Mouse (Mus musculus): ENCODE results near the gene Syce2. TPM values are rescaled to one million over a fixed set of nuclear protein-coding genes. Genes with fewer than 3 reads are reported as not detected.

Gene Syce2
- polyA plus RNA-seq, 1 experiment: 2.3 TPM

DNA sequence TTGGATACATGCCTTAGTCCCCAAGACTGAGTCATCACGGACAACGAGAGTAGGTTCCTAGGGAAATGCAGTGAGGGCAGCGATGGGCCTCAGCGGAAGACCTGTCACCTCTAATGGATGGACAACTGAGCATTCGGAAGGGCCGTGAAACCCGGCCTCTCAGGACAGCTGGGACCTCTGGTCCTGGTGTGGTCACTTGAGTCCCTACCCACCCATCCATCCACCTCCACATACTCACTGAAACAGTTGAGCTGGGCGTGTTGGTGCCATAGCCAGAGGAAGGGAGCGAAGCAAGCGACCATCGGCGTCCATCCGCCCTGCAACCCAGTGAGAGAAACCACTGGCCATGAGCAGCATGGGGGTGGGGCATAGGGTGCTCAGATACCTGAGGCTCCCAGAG, 58.7 kb downstream of the Syce2 start:
- no peak overlapping the region for H3K4me3 ChIP-seq
- peaks cover 38% of the 10 kb centered on the region for H3K27me3 ChIP-seq (ENCODE audit: control insufficient read depth, insufficient read depth, insufficient read length)
- H3K4me2 ChIP-seq (ENCODE audit: low read depth): no peak overlapping the region
- no peak for TF ChIP-seq POLR2AphosphoS2 (IDR thresholded peaks at IDR 0.05; ENCODE audit: insufficient read length, low read depth)
- no peak for TF ChIP-seq POLR2A (IDR thresholded peaks at IDR 0.05; ENCODE audit: insufficient read length, low read depth)
- no peak for TF ChIP-seq MYOG (IDR thresholded peaks at IDR 0.05; ENCODE audit: control insufficient read depth in 1 of 3, insufficient read depth in 1 of 3, insufficient read length in 2 of 3, low read depth in 2 of 3)
- TF ChIP-seq REST (IDR thresholded peaks at IDR 0.05; ENCODE audit: insufficient read depth, insufficient read length): no peak
- no peak for TF ChIP-seq MAX (IDR thresholded peaks at IDR 0.05; ENCODE audit: low read depth)
- TF ChIP-seq CEBPB (IDR thresholded peaks at IDR 0.05; ENCODE audit: insufficient read depth, poor library complexity, severe bottlenecking): no peak
- TF ChIP-seq E2F4 (IDR thresholded peaks at IDR 0.05; ENCODE audit: insufficient read depth): no peak
- TF ChIP-seq TCF12 (IDR thresholded peaks at IDR 0.05; ENCODE audit: insufficient read depth, poor library complexity, severe bottlenecking): no peak
- TF ChIP-seq MYOD1 (IDR thresholded peaks at IDR 0.05; ENCODE audit: control insufficient read depth in 1 of 3, insufficient read length in 2 of 3, low read depth in 2 of 3): no peak
- no peak for TF ChIP-seq SRF (IDR thresholded peaks at IDR 0.05; ENCODE audit: control insufficient read depth, insufficient read length, low read depth)
- no peak for TF ChIP-seq USF1 (IDR thresholded peaks at IDR 0.05; ENCODE audit: low read depth)
- H3K79me2 ChIP-seq (ENCODE audit: control insufficient read depth, insufficient read depth): no peaks in the 10 kb centered on the region
- no peak overlapping the region for H3ac ChIP-seq (ENCODE audit: control insufficient read depth, insufficient read length)
- H3K36me3 ChIP-seq (ENCODE audit: control insufficient read depth, insufficient read depth): no peaks in the 10 kb centered on the region

DNA sequence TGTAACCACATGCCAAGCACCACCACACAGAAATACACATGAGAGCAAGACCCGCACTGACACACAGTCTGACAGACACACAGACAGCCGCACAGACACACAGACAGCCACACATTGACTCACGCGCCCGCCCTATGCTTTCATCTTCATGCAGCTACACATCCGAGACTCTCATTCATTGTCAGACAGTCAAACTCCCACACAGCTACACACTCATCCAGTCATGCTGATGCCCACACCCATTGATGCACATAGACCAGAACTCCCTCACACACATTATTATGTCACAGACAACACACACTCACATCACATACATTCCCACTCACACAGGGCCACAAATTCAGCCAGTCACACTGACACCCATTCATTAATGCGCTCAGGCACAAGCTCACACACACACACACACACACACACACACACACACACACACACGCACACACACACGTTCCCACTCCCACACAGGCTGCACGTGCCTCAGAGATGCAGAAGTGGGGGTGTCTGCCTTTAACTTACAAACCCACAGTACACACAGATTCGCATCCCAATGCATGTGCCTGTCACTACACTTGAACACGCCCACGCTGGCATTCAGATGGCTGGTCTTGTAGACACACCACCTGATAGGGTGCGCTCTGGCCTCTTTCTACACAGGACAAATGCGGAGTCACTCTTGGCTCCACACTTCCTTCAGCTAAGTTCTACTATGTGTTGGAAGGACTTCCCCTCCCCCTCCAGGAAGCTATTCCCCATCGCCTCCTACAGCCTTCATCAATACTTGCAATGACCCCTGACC, 62.1 kb downstream of the Syce2 start:
- Histone ChIP-seq H3K36me3 (ENCODE audit: control insufficient read depth, insufficient read depth) (no peaks in the 10 kb centered on the region), H3K79me2 (ENCODE audit: control insufficient read depth, insufficient read depth) (no peaks in the 10 kb centered on the region), H3ac (ENCODE audit: control insufficient read depth, insufficient read length) (no peak overlapping the region), H3K27me3 (ENCODE audit: control insufficient read depth, insufficient read depth, insufficient read length) (peaks cover 63% of the 10 kb centered on the region), H3K4me2 (ENCODE audit: low read depth) (no peak overlapping the region), H3K4me3 (no peak overlapping the region)
- no peak for TF ChIP-seq SRF (IDR thresholded peaks at IDR 0.05; ENCODE audit: control insufficient read depth, insufficient read length, low read depth)
- TF ChIP-seq MYOD1 (IDR thresholded peaks at IDR 0.05; ENCODE audit: control insufficient read depth in 1 of 3, insufficient read length in 2 of 3, low read depth in 2 of 3): no peak
- TF ChIP-seq REST (IDR thresholded peaks at IDR 0.05; ENCODE audit: insufficient read depth, insufficient read length): no peak
- no peak for TF ChIP-seq TCF12 (IDR thresholded peaks at IDR 0.05; ENCODE audit: insufficient read depth, poor library complexity, severe bottlenecking)
- no peak for TF ChIP-seq CEBPB (IDR thresholded peaks at IDR 0.05; ENCODE audit: insufficient read depth, poor library complexity, severe bottlenecking)

DNA sequence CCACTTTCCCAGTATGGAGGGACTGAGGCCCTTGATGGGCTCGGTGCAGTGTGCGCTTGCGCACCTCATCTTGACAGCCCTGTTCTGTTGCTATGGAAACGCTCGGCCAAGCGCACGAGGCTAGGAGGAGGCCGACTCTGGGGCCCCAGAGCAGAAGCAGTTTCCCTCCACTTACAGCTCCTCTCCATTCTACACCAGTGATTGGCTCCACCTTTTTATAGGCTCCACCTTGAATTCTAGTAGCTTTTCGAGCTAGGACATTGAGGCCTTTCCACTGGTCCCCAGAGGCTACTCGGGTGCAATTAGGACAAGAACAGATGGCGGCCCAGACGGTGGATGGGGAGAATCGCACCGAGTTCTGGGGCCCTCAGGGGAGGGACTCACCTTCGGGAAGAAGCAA, 62.9 kb downstream of the Syce2 start:
- H3K79me2 ChIP-seq (ENCODE audit: control insufficient read depth, insufficient read depth): no peaks in the 10 kb centered on the region

DNA sequence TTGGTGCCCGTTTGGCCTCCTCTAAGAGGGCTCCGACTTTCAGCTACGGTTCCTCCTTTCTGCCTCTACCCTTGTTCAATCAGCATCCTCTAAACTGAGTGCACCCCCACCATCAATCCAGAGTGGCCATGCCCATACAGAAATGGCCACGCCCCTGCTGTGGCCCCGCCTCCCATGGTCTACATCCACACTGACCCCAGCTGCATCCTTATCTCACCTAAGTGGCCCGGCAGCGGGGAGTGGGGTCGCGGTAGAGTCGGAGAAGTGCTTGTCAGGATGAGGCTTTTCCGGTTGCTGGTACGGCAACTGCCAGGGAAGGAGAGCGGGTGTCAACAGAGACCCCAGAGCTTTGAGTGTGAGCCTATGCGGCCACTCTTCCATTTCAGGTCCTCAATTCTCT, 63.6 kb downstream of the Syce2 start:
- no peaks in the 10 kb centered on the region for H3K79me2 ChIP-seq (ENCODE audit: control insufficient read depth, insufficient read depth)
- TF ChIP-seq CEBPB (IDR thresholded peaks at IDR 0.05; ENCODE audit: insufficient read depth, poor library complexity, severe bottlenecking) (no peak), POLR2AphosphoS2 (IDR thresholded peaks at IDR 0.05; ENCODE audit: insufficient read length, low read depth) (no peak), USF1 (IDR thresholded peaks at IDR 0.05; ENCODE audit: low read depth) (no peak), MAX (IDR thresholded peaks at IDR 0.05; ENCODE audit: low read depth) (no peak), POLR2A (IDR thresholded peaks at IDR 0.05; ENCODE audit: insufficient read length, low read depth) (no peak), TCF12 (IDR thresholded peaks at IDR 0.05; ENCODE audit: insufficient read depth, poor library complexity, severe bottlenecking) (no peak), SRF (IDR thresholded peaks at IDR 0.05; ENCODE audit: control insufficient read depth, insufficient read length, low read depth) (no peak), MYOD1 (IDR thresholded peaks at IDR 0.05; ENCODE audit: control insufficient read depth in 1 of 3, insufficient read length in 2 of 3, low read depth in 2 of 3) (no peak), TCF3 (IDR thresholded peaks at IDR 0.05; ENCODE audit: insufficient read length, low read depth) (no peak), E2F4 (IDR thresholded peaks at IDR 0.05; ENCODE audit: insufficient read depth) (no peak), MYOG (IDR thresholded peaks at IDR 0.05; ENCODE audit: control insufficient read depth in 1 of 3, insufficient read depth in 1 of 3, insufficient read length in 2 of 3, low read depth in 2 of 3) (no peak), REST (IDR thresholded peaks at IDR 0.05; ENCODE audit: insufficient read depth, insufficient read length) (no peak)
- H3K4me2 ChIP-seq (ENCODE audit: low read depth): no peak overlapping the region
- H3ac ChIP-seq (ENCODE audit: control insufficient read depth, insufficient read length): no peak overlapping the region
- H3K36me3 ChIP-seq (ENCODE audit: control insufficient read depth, insufficient read depth): no peaks in the 10 kb centered on the region
- H3K4me3 ChIP-seq: no peak overlapping the region
- H3K27me3 ChIP-seq (ENCODE audit: control insufficient read depth, insufficient read depth, insufficient read length): peaks cover 53% of the 10 kb centered on the region

More for the DNA sequence above, 62.9 kb downstream of the Syce2 start:
- Histone ChIP-seq H3K4me2 (ENCODE audit: low read depth) (no peak overlapping the region), H3ac (ENCODE audit: control insufficient read depth, insufficient read length) (no peak overlapping the region), H3K4me3 (no peak overlapping the region), H3K36me3 (ENCODE audit: control insufficient read depth, insufficient read depth) (no peaks in the 10 kb centered on the region), H3K27me3 (ENCODE audit: control insufficient read depth, insufficient read depth, insufficient read length) (peaks cover 56% of the 10 kb centered on the region)
- TF ChIP-seq USF1 (IDR thresholded peaks at IDR 0.05; ENCODE audit: low read depth) (no peak), MYOG (IDR thresholded peaks at IDR 0.05; ENCODE audit: control insufficient read depth in 1 of 3, insufficient read depth in 1 of 3, insufficient read length in 2 of 3, low read depth in 2 of 3) (no peak), E2F4 (IDR thresholded peaks at IDR 0.05; ENCODE audit: insufficient read depth) (no peak), REST (IDR thresholded peaks at IDR 0.05; ENCODE audit: insufficient read depth, insufficient read length) (no peak), SRF (IDR thresholded peaks at IDR 0.05; ENCODE audit: control insufficient read depth, insufficient read length, low read depth) (no peak), CEBPB (IDR thresholded peaks at IDR 0.05; ENCODE audit: insufficient read depth, poor library complexity, severe bottlenecking) (no peak), POLR2AphosphoS2 (IDR thresholded peaks at IDR 0.05; ENCODE audit: insufficient read length, low read depth) (no peak), TCF3 (IDR thresholded peaks at IDR 0.05; ENCODE audit: insufficient read length, low read depth) (no peak), TCF12 (IDR thresholded peaks at IDR 0.05; ENCODE audit: insufficient read depth, poor library complexity, severe bottlenecking) (no peak), POLR2A (IDR thresholded peaks at IDR 0.05; ENCODE audit: insufficient read length, low read depth) (no peak), MAX (IDR thresholded peaks at IDR 0.05; ENCODE audit: low read depth) (no peak), MYOD1 (IDR thresholded peaks at IDR 0.05; ENCODE audit: control insufficient read depth in 1 of 3, insufficient read length in 2 of 3, low read depth in 2 of 3) (no peak)
